Mouse (Mus musculus) Patski (cell line): ENCODE results near the gene Olfr235. TPM values are rescaled to one million over a fixed set of nuclear protein-coding genes. Genes with fewer than 3 reads are reported as not detected.
"Not testable (repeated sequence)": the region's sequence is repeated elsewhere in the genome, so short reads cannot be mapped to it uniquely, and the experiment has no call there.

Source experiments
- ATAC-seq: fragments of 100-300 bp; one replicate; pipeline ENCODE4 v1.8.0; 2021
- CTCF ChIA-PET: fragments of 350-600 bp; sonication (Branson Sonifier 250); formaldehyde crosslinking; loops from one replicate; lab custom pipeline; 2022; ENCODE audit warnings: inconsistent platforms; lab: Charles Lee
- POLR2A ChIA-PET: fragments of 350-600 bp; sonication (Branson Sonifier 250); formaldehyde crosslinking; loops from one replicate; lab custom pipeline; 2022; ENCODE audit warnings: antibody characterized with exemption, inconsistent platforms; lab: Charles Lee
- DNase-seq: peaks from one replicate; pipeline ENCODE4 v3.0.0-alpha.2; 2011; ENCODE audit warnings: low read depth, low spot score
- H3K27me3 ChIP-seq: fragments of 371-371 bp; one replicate; pipeline ENCODE4 v1.5.1; 2021
- CTCF ChIP-seq: fragments of 100-300 bp; IDR thresholded peaks from one replicate; pipeline ENCODE4 v1.5.1; 2021
- in situ Hi-C: fragments of 300-500 bp; cut with MboI; formaldehyde crosslinking; loops from 3 replicates; pipeline ENCODE4 v1.11.1; 2018; ENCODE audit warnings: low pct_unique_long_range_greater_than_20kb, mixed read lengths
- polyA plus RNA-seq: library from polyadenylated mRNA; unstranded; gene quantifications from one replicate; pipeline ENCODE4 v1.2.3, GENCODE M21; 2021

Gene Olfr235
- not detected for polyA plus RNA-seq

GRCm38 (mm10) chr19:12260732-12261131 lies at the start of gene Olfr235:
Gene Olfr235, plus strand, starts transcription at chr19:12261032.
- DNase-seq (no peak), ATAC-seq (no peak)
- ChIA-PET POLR2A (no interaction called here), CTCF (no interaction called here)
- in situ Hi-C loops = no loop called here
- peaks cover 17% of the 10 kb centered on the region for H3K27me3 ChIP-seq
- no peak for TF ChIP-seq CTCF

GRCm38 (mm10) chr19:12232496-12232895 lies 28.3 kb upstream of the Olfr235 start, which contains the start of gene Olfr1432:
Gene Olfr1432, minus strand, starts transcription at chr19:12232596.
- in situ Hi-C loops, CTCF ChIA-PET, POLR2A ChIA-PET, ATAC-seq, H3K27me3 ChIP-seq, DNase-seq: not testable (repeated sequence)

DNA sequence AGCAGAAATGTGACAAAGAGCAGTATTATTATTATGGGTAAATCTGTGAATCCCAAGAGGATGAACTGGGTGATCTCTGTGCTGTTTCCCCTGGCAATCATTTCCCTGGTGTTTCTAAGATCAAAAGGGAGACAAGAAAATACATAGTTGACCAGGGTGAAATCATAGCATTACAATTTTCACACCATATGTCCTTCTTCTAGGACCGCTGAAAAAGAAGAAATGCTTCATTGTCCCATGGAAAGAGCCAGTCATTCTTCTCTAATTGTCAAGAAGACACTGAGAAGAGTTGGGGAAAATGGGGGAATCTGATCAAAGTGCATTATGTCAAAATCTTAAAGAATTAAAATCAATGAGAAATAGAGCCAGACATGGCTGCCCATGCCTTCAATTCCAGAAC lies 19.3 kb upstream of the Olfr235 start, which contains the start of gene Olfr262:
Gene Olfr262, minus strand, starts transcription at position 101 of the 400 bp plus-strand sequence.
- in situ Hi-C loops = no loop called here
- ATAC-seq = no peak
- CTCF ChIA-PET = no interaction called here

DNA sequence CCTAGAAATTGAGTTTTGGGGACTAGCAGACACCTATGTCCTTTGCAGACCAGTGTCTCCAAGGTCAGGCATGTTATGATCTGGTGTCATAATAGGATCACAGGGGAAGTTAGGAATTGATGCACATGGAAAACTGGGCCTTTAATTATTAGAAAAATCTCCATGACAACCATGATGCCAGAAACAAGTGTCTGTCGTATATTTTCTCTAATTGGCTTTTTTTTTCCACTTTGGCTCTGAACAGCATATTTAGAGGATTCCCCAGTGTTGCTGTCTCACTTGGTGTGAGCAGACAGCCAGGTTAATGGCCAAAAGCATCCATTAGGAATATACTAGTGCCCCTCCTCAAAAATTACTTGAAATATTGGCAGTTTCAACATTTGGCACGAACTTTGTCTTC lies 18.7 kb downstream of the Olfr235 start, which contains the start of gene Olfr1434:
Gene Olfr1434, plus strand, starts transcription at position 301 of the 400 bp plus-strand sequence.
- CTCF ChIA-PET = no interaction called here
- peaks cover 17% of the 10 kb centered on the region for H3K27me3 ChIP-seq
- TF ChIP-seq CTCF = no peak
- POLR2A ChIA-PET = no interaction called here
- in situ Hi-C loops = no loop called here
- ATAC-seq = no peak
- DNase-seq = no peak

More for the DNA sequence above, 19.3 kb upstream of the Olfr235 start, which contains the start of gene Olfr262:
- no peak for TF ChIP-seq CTCF
- H3K27me3 ChIP-seq = peaks cover 22% of the 10 kb centered on the region
- DNase-seq = no peak
- POLR2A ChIA-PET = no interaction called here

GRCm38 (mm10) chr19:12292979-12293378 lies 32.1 kb downstream of the Olfr235 start:
- in situ Hi-C loops = no loop called here
- TF ChIP-seq CTCF = no peak
- no peak for DNase-seq
- ChIA-PET POLR2A (no interaction called here), CTCF (no interaction called here)
- no peaks in the 10 kb centered on the region for H3K27me3 ChIP-seq
- ATAC-seq = no peak

DNA sequence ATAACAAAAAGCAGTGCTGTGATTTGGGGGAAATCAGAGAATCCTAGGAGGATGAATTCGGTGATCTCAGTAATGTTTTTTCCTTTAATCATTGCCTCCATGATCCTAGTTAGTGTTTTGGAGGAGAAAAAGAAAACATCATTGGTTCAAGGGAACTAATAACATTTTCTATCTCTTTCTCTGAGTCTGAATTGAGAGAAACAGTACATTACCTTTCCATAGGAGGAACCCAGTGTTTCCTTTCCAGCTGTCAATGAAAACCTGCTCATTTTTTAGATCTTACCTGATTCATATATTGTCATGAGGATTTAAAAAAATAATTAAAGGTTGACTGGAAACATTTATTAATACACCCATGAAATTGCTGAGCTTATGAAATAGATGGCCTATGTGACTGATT lies 38.2 kb downstream of the Olfr235 start, which contains the start of gene Olfr1436:
Gene Olfr1436, minus strand, starts transcription at position 101 of the 400 bp plus-strand sequence.
- in situ Hi-C loops, DNase-seq, POLR2A ChIA-PET, ATAC-seq, H3K27me3 ChIP-seq: not testable (repeated sequence)
- CTCF ChIA-PET = interaction anchor here (0.9 kb wide), 1 partner anchor 20 kb away, joined by 3 read pairs; no protein-coding TSS in a partner anchor

Other genes starting within 250 kb of the Olfr235 start
- gene Olfr1423, start 219.7 kb upstream of the Olfr235 start, polyA plus RNA-seq = not detected
- gene Olfr1424, start 198.3 kb upstream of the Olfr235 start, polyA plus RNA-seq = not detected
- gene Olfr1425, start 183.3 kb upstream of the Olfr235 start, polyA plus RNA-seq = not detected
- not detected for gene Olfr1426, start 169.0 kb upstream of the Olfr235 start, polyA plus RNA-seq
- gene Olfr1427, start 157.7 kb upstream of the Olfr235 start, polyA plus RNA-seq = not detected
- not detected for gene Olfr1428, start 145.1 kb upstream of the Olfr235 start, polyA plus RNA-seq
- gene Olfr76, start 137.8 kb upstream of the Olfr235 start, polyA plus RNA-seq = not detected
- not detected for gene Olfr1555-ps1, start 90.9 kb upstream of the Olfr235 start, polyA plus RNA-seq
- not detected for gene Olfr1431, start 60.4 kb upstream of the Olfr235 start, polyA plus RNA-seq
- gene Olfr1432, start 28.4 kb upstream of the Olfr235 start, polyA plus RNA-seq = not detected
- not detected for gene Olfr262, start 19.4 kb upstream of the Olfr235 start, polyA plus RNA-seq
- gene Olfr1434, start 18.8 kb downstream of the Olfr235 start, polyA plus RNA-seq = not detected
- gene Olfr1436, start 38.1 kb downstream of the Olfr235 start, polyA plus RNA-seq = not detected
- gene Olfr1437, start 64.1 kb downstream of the Olfr235 start, polyA plus RNA-seq = not detected
- gene Olfr1438-ps1, start 74.9 kb downstream of the Olfr235 start, polyA plus RNA-seq = not detected
- gene Olfr1440, start 126.2 kb downstream of the Olfr235 start, polyA plus RNA-seq = not detected
- gene Olfr1441, start 156.4 kb downstream of the Olfr235 start, polyA plus RNA-seq = not detected
- not detected for gene Pfpl, start 166.9 kb downstream of the Olfr235 start, polyA plus RNA-seq
- 0.19 TPM for gene Mpeg1, start 199.7 kb downstream of the Olfr235 start, polyA plus RNA-seq
- 36.4 TPM for gene Dtx4, start 240.4 kb downstream of the Olfr235 start, polyA plus RNA-seq